Mouse (Mus musculus) kidney, embryonic 16.5 days (tissue): ENCODE results near the gene Kcna6. TPM values are rescaled to one million over a fixed set of nuclear protein-coding genes. Genes with fewer than 3 reads are reported as not detected.

Source experiments
- ATAC-seq: fragments of 200-750 bp; cut with Nextera tagmentation; 2 replicates; pipeline ENCODE4 v1.8.0; 2017; ENCODE audit warnings: moderate TSS enrichment; ENCODE audit not compliant: low FRiP score, low TSS enrichment
- H3K27ac ChIP-seq: fragments of 300-500 bp; sonication (generic); 2 replicates; pipeline ENCODE4 v1.5.1; 2014; ENCODE audit warnings: low read length
- H3K27me3 ChIP-seq: fragments of 300-500 bp; sonication (generic); 2 replicates; pipeline ENCODE4 v1.6.1; 2014; ENCODE audit warnings: low read length, control low read depth, mixed read lengths; ENCODE audit not compliant: insufficient read depth
- H3K36me3 ChIP-seq: fragments of 300-500 bp; sonication (generic); 2 replicates; pipeline ENCODE4 v1.6.1; 2014; ENCODE audit warnings: low read length, control low read depth, mixed read lengths; ENCODE audit not compliant: insufficient read depth
- H3K4me1 ChIP-seq: fragments of 300-500 bp; sonication (generic); 2 replicates; pipeline ENCODE4 v1.6.1; 2014; ENCODE audit warnings: low read length, control low read depth, mixed read lengths; ENCODE audit not compliant: insufficient read depth
- H3K4me2 ChIP-seq: fragments of 300-500 bp; sonication (generic); replicated peaks from 2 replicates; pipeline ENCODE4 v1.6.1; 2014; ENCODE audit warnings: low read depth, low read length
- H3K4me3 ChIP-seq: fragments of 300-500 bp; sonication (generic); 2 replicates; pipeline ENCODE4 v1.5.1; 2014; ENCODE audit warnings: mild to moderate bottlenecking, low read length
- H3K9ac ChIP-seq: fragments of 300-500 bp; sonication (generic); replicated peaks from 2 replicates; pipeline ENCODE4 v1.6.1; 2014; ENCODE audit warnings: low read length
- H3K9me3 ChIP-seq: fragments of 300-500 bp; sonication (generic); 2 replicates; pipeline ENCODE4 v1.6.1; 2016; ENCODE audit warnings: low read length, control low read depth
- WGBS: fragments of 180-500 bp; shearing (Covaris S2); extraction: QIAGEN DNeasy Blood & Tissue Kit; methylation state at CpG from one replicate; pipeline ENCODE4 v1.1.7; 2014; 5-methylcytosine and 5-hydroxymethylcytosine counted together
- polyA plus RNA-seq: library from polyadenylated mRNA; unstranded; fragments of >200 nt; fragmentation: Nextera tagmentation; extraction: Ambion mirVana; gene quantifications from 2 replicates; pipeline ENCODE4 v1.2.1, GENCODE M21; 2015

The Kcna6 gene
- 3.1 and 3.5 TPM in 2 replicates for polyA plus RNA-seq

DNA sequence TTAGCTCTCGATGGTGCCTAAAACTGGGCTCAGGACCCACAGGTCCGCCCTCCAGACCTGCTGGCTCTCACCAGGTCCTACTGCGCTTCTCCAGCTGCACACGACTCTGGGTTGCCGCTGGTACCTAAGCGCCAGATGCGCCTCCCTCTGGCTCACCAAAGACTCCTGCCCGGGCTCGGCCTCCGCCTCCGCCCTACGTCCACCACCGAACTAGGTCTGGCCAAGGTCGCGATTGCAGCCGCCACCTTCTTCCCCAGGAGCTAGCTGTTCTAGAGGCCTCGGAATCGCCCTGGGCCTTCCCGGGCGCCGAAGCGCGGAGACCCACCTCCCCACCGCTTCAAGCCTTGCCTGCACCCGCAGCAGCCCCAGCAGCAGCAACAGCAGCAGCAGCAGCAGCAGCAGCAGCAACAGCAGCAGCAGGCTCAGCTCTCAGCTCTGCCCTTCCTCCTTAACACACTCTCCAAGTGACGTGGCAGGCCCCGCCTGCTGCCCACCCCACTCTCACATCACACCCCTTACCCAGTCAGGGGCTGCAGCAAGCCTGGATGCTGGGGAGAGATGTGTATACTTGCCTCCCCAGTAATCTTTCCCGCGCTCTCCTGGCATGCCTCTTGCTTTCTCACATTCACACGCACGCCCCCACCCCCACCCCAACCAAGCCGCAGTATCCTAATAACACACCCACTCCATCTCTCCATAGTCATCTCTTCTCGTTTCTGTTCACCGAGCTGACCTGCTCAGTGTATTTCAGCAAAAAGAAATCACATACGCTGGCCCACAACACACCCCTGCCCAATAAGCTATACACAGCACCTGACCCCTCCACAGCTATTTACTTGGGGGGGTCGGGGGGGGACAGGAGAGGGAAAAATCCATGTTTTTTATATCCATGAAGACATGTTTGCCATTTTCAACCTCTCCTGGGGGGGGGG lies at the start of gene Kcna6:
Kcna6 (minus strand) TSS at position 464 of the 932 bp plus-strand sequence.
- peaks cover 9% of the 10 kb centered on the region for H3K4me1 ChIP-seq
- no peaks in the 10 kb centered on the region for H3K9me3 ChIP-seq
- peaks cover 34% of the 10 kb centered on the region for H3K27me3 ChIP-seq
- ATAC-seq, result peak; percentile 88
- no peaks in the 10 kb centered on the region for H3K36me3 ChIP-seq
- peak within 1 kb of the TSS; percentile 60 for H3K9ac ChIP-seq
- WGBS, result 2% methylated on average over 36 of the region's 36 CpGs
- peak within 1 kb of the TSS; percentile 52 for H3K4me3 ChIP-seq
- no peak within 1 kb of the TSS for H3K27ac ChIP-seq
- peak within 1 kb of the TSS; percentile 92 for H3K4me2 ChIP-seq

DNA sequence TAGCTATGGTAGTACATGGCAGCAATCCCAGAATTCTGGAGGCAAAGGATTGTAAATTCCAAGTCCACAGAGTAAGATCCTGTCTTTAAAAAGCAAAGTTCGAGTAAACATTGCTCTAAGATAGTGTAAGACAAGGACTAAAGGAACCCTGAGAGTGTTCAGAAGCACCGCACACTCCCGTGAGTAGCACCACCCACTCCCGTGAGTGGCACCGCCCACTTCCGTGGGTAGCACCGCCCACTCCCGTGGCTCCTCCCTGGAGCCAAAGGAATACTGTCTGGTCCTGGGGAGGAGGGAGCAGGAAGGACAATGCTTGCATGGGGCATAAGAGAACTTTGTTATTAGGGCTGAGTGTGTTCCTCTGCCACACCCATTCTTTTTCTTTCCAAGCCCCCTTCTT lies 48.4 kb upstream of the Kcna6 start:
- WGBS, result 79% methylated on average over 8 of the region's 8 CpGs
- no peak for ATAC-seq

DNA sequence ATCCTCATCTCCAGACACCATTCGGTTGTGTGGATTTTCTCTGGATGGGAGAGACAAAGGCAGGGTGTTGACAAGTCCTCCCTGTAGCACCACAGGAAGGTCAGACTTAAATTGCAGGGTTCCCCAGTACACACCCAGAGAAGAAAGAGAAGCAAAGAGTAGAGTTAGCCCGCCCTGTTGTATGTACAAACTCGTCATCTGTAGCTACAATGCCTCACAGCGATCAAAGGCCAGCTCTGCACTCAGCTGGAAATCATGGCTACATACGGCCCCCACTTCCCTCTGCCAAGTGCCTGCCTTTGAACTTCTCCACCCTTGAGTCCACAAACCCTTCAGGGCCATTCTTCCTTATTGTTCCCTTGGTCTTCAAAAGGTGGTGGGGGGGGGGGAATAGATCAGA lies 43.7 kb upstream of the Kcna6 start:
- Histone ChIP-seq H3K27ac (no peak overlapping the region), H3K27me3 (no peaks in the 10 kb centered on the region), H3K9me3 (no peaks in the 10 kb centered on the region), H3K4me2 (no peak overlapping the region), H3K4me1 (no peaks in the 10 kb centered on the region), H3K36me3 (no peaks in the 10 kb centered on the region), H3K4me3 (no peak overlapping the region), H3K9ac (no peak overlapping the region)
- WGBS, result 54% methylated on average over 5 of the region's 5 CpGs
- no peak for ATAC-seq

More for the DNA sequence above, 48.4 kb upstream of the Kcna6 start:
- H3K36me3 ChIP-seq, result no peaks in the 10 kb centered on the region
- H3K4me3 ChIP-seq, result no peak overlapping the region
- H3K27me3 ChIP-seq, result no peaks in the 10 kb centered on the region
- no peak overlapping the region for H3K9ac ChIP-seq
- H3K4me2 ChIP-seq, result no peak overlapping the region
- no peaks in the 10 kb centered on the region for H3K9me3 ChIP-seq
- H3K27ac ChIP-seq, result no peak overlapping the region
- peaks cover 6% of the 10 kb centered on the region; the same call in 1 of the 2 replicates for H3K4me1 ChIP-seq

DNA sequence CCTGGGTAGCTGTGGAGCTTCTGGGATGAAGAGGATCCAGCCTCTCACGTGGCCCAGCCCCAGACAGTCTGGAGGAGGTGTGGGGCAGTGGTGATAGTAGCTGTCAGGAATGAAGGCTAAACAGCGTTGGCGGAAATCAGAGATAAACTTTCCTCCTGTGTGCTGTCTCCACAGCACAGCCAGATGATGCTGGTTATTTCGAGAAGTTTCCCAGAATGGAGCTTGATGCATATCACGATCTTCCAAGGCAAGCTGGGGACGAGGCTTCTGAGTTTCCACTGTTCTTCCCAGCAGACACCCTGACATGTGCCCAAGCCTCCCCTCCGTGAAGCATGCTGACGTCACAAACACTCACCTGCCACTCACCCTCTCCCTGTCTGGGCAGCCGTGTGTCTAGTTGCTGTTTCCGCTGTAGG lies 43.2 kb upstream of the Kcna6 start:
- no peaks in the 10 kb centered on the region for H3K36me3 ChIP-seq
- H3K9ac ChIP-seq, result no peak overlapping the region
- no peaks in the 10 kb centered on the region for H3K9me3 ChIP-seq
- WGBS, result 60% methylated on average over 10 of the region's 10 CpGs
- H3K27ac ChIP-seq, result no peak overlapping the region
- no peak overlapping the region for H3K4me3 ChIP-seq
- no peaks in the 10 kb centered on the region for H3K4me1 ChIP-seq
- no peak for ATAC-seq
- no peak overlapping the region for H3K4me2 ChIP-seq
- H3K27me3 ChIP-seq, result no peaks in the 10 kb centered on the region

DNA sequence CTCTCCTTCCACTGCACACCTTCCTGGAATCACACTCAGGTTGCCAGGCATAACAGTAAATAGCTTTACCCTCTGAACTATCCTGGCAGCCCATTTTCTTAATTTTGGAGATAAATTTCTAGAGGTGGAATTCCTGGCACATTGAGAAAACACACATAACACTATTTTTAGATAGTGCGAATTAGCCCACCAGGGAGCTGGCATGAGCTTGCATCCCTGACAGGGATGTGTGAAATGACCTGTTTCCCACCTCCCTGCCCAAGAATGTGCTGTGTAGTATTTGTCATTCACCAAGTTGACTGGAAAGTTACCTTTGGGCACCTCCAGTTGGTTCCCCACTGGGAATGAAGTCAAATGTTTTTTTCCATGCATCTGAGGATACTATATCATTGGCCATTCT lies 42.6 kb upstream of the Kcna6 start:
- Histone ChIP-seq H3K9me3 (no peaks in the 10 kb centered on the region), H3K27ac (no peak overlapping the region), H3K4me1 (no peaks in the 10 kb centered on the region), H3K36me3 (no peaks in the 10 kb centered on the region), H3K4me2 (no peak overlapping the region), H3K9ac (no peak overlapping the region), H3K27me3 (no peaks in the 10 kb centered on the region), H3K4me3 (no peak overlapping the region)
- ATAC-seq, result no peak
- WGBS, result 77% methylated on average over 1 of the region's 1 CpGs

DNA sequence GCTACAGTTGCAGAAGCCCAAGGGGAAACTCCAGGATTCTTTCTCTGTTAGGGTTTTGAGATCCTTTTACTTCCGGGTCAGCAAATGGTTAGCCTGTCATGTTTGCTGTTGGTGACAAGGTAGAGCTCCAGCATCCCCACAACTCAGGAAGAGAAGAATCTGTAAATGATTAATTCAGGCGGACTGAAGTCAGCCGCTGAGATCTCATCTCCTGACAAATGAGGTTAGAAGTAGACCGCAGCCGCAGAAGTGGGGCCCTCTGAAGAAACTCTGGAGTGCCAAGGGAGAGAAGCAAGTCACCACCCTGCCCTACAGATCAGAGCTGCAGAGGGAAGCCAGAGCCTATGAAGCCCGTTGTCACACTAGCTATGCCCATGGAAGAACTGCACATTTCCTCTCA lies 37.4 kb upstream of the Kcna6 start:
- WGBS, result 68% methylated on average over 6 of the region's 6 CpGs
- no peak for ATAC-seq
- Histone ChIP-seq H3K27me3 (no peaks in the 10 kb centered on the region), H3K4me2 (no peak overlapping the region), H3K4me1 (no peaks in the 10 kb centered on the region), H3K27ac (no peak overlapping the region), H3K36me3 (no peaks in the 10 kb centered on the region), H3K4me3 (no peak overlapping the region), H3K9ac (no peak overlapping the region), H3K9me3 (no peaks in the 10 kb centered on the region)

DNA sequence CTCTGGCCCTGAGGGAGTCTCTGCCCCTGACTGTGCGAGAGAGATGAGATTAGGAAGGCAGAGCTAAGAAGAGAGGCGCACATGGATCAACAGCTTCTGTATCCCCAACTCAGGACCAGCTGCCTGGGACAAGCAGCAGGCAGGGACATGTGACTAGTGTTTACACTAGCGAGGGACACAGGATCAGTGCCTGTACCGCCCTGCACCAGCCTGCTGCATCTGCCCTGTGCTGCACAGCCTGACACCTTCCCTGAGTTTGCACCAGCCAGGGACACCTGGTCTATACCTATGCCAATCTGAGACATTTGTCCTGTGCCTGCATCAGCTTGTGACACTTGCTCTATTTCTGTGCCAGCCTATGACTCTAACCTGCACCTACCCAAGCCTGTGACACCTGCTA lies 33.4 kb upstream of the Kcna6 start:
- WGBS, result 62% methylated on average over 4 of the region's 4 CpGs
- Histone ChIP-seq H3K9me3 (no peaks in the 10 kb centered on the region), H3K36me3 (no peaks in the 10 kb centered on the region), H3K4me1 (no peaks in the 10 kb centered on the region; the same call in 1 of the 2 replicates), H3K27ac (no peak overlapping the region), H3K27me3 (no peaks in the 10 kb centered on the region), H3K4me3 (no peak overlapping the region), H3K9ac (no peak overlapping the region), H3K4me2 (no peak overlapping the region)
- ATAC-seq, result no peak

DNA sequence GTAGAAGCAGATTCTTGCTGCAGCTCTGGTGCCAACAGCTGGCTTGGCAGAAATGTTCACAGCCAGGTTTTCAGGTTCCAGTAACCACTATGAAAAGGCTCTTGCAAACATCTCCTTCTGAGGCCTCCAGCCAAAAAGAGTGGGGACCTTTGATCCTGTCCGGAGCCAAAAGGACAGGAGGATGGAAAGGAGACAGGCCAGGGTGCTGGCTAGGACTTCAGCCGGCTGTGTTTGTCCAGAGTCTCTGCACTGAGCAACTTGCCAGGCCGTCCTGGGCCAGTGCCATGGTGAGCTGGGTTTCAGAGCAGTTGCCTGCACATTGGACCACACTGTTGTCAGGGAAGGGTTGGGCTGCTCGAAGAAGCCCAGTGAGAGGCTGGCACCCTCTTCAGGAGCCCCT lies 31.9 kb upstream of the Kcna6 start:
- WGBS, result 63% methylated on average over 4 of the region's 4 CpGs
- Histone ChIP-seq H3K4me1 (no peaks in the 10 kb centered on the region; the same call in 1 of the 2 replicates), H3K36me3 (no peaks in the 10 kb centered on the region), H3K27me3 (no peaks in the 10 kb centered on the region), H3K4me3 (no peak overlapping the region), H3K27ac (no peak overlapping the region), H3K9me3 (no peaks in the 10 kb centered on the region), H3K9ac (no peak overlapping the region), H3K4me2 (no peak overlapping the region)
- ATAC-seq, result no peak

DNA sequence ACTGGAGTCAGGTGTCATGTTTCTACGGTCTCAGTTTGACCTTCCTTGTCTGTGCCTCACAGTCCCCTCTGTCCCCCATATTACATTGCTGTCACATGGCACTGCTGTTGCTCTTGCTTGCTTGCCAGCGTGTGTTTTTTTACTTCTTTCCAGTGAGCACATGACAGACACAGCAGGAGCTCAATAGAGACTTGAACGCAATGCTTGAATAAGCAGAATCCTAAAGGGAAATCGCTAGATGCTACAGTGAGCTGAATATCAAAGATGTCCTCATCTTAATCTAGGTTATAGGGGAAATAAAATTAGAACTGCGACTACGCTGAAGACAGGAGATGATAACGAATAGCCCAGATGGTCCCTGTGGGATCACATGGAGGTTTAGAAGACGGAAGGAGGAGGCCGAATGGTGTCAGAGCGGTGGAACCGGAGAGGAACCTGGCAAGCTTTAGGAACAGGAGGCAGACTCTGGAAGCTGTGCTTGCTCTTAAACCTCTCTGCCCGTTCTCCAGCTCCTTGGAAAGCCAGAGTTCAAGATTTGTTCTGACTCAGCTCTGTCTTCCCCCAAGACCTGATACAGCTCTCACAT lies 29.8 kb upstream of the Kcna6 start:
- Histone ChIP-seq H3K36me3 (no peaks in the 10 kb centered on the region), H3K4me1 (no peaks in the 10 kb centered on the region; the same call in 1 of the 2 replicates), H3K9me3 (no peaks in the 10 kb centered on the region), H3K9ac (no peak overlapping the region), H3K4me2 (no peak overlapping the region), H3K4me3 (no peak overlapping the region), H3K27me3 (no peaks in the 10 kb centered on the region), H3K27ac (no peak overlapping the region)
- no peak for ATAC-seq
- WGBS, result 71% methylated on average over 12 of the region's 12 CpGs
